Mouse (Mus musculus): Measurements from ENCODE around the gene Map3k6.
A peak's percentile ranks its signal among the peaks of the same experiment; 100 is the strongest.

Map3k6 gene

GRCm38 (mm10) chr4:133253412-133253811 is 12.8 kb downstream of the Map3k6 start:
- DNase-seq (ENCODE audit: low spot score in 2 of 2): no peak

GRCm38 (mm10) chr4:133255392-133255791 is 14.8 kb downstream of the Map3k6 start:
- no peak for DNase-seq (ENCODE audit: low spot score in 2 of 2)

GRCm38 (mm10) chr4:133256820-133257219 is 16.2 kb downstream of the Map3k6 start:
- no peak for DNase-seq (ENCODE audit: low spot score in 2 of 2)

- DNase-seq (ENCODE audit: low spot score in 2 of 2): no peak
Measured at GRCm38 (mm10) chr4:133257230-133257629, 16.6 kb downstream of the Map3k6 start.

GRCm38 (mm10) chr4:133257798-133258408 is 17.3 kb downstream of the Map3k6 start:
- DNase-seq (ENCODE audit: low spot score in 2 of 2): no peak

GRCm38 (mm10) chr4:133261641-133262374 is 21.2 kb downstream of the Map3k6 start:
- peak in 1 of 2 experiments; percentile 67 for DNase-seq (ENCODE audit: low spot score in 2 of 2)

GRCm38 (mm10) chr4:133262375-133262765 is 21.8 kb downstream of the Map3k6 start:
- no peak for DNase-seq (ENCODE audit: low spot score in 2 of 2)

GRCm38 (mm10) chr4:133262882-133263281 is 22.3 kb downstream of the Map3k6 start, which contains the start of gene Sytl1:
Sytl1 (minus strand) TSS chr4:133263113.
- DNase-seq (ENCODE audit: low spot score in 2 of 2): peak in 1 of 2 experiments; percentile 66

GRCm38 (mm10) chr4:133263756-133264155 is 23.1 kb downstream of the Map3k6 start:
- DNase-seq (ENCODE audit: low spot score in 2 of 2): no peak

GRCm38 (mm10) chr4:133264559-133264958 is 23.9 kb downstream of the Map3k6 start:
- no peak for DNase-seq (ENCODE audit: low spot score in 2 of 2)

- DNase-seq (ENCODE audit: low spot score in 2 of 2): no peak
Measured at GRCm38 (mm10) chr4:133265297-133265696, 24.7 kb downstream of the Map3k6 start.

GRCm38 (mm10) chr4:133265759-133266158 is 25.1 kb downstream of the Map3k6 start:
- DNase-seq (ENCODE audit: low spot score in 2 of 2): no peak

- no peak for DNase-seq (ENCODE audit: low spot score in 2 of 2)
Measured at GRCm38 (mm10) chr4:133266248-133266880, 25.7 kb downstream of the Map3k6 start.

- DNase-seq (ENCODE audit: low spot score in 2 of 2): no peak
Measured at GRCm38 (mm10) chr4:133268931-133269330, 28.3 kb downstream of the Map3k6 start.

GRCm38 (mm10) chr4:133269596-133269995 is 29.0 kb downstream of the Map3k6 start:
- no peak for DNase-seq (ENCODE audit: low spot score in 2 of 2)

- DNase-seq (ENCODE audit: low spot score in 2 of 2): no peak
Measured at GRCm38 (mm10) chr4:133270929-133271328, 30.3 kb downstream of the Map3k6 start.

GRCm38 (mm10) chr4:133277104-133278026 is 36.7 kb downstream of the Map3k6 start, which contains the start of gene Tmem222:
Tmem222 (minus strand) TSS chr4:133277792.
- DNase-seq (ENCODE audit: low spot score in 2 of 2): peak; percentile 94 to 97

GRCm38 (mm10) chr4:133278067-133278466 is 37.4 kb downstream of the Map3k6 start:
- no peak for DNase-seq (ENCODE audit: low spot score in 2 of 2)

GRCm38 (mm10) chr4:133278482-133278881 is 37.9 kb downstream of the Map3k6 start:
- no peak for DNase-seq (ENCODE audit: low spot score in 2 of 2)

- no peak for DNase-seq (ENCODE audit: low spot score in 2 of 2)
Measured at GRCm38 (mm10) chr4:133281513-133281912, 40.9 kb downstream of the Map3k6 start.

GRCm38 (mm10) chr4:133281951-133282481 is 41.4 kb downstream of the Map3k6 start:
- DNase-seq (ENCODE audit: low spot score in 2 of 2): no peak

Data from spleen, postnatal 4 days (tissue).